Mouse (Mus musculus) 416B (cell line): Measurements from ENCODE around the gene Rcor2.

Source experiments
- DNase-seq: peaks from one replicate; pipeline ENCODE4 v3.0.0; 2011; ENCODE audit warnings: low read depth

The Rcor2 gene

GRCm38 (mm10) chr19:7294098-7294876 is 27.2 kb downstream of the Rcor2 start:
- no peak for DNase-seq

- DNase-seq: peak; percentile 70
Measured at GRCm38 (mm10) chr19:7295071-7295658, 28.0 kb downstream of the Rcor2 start.

- no peak for DNase-seq
Measured at GRCm38 (mm10) chr19:7295959-7296358, 28.8 kb downstream of the Rcor2 start.

- no peak for DNase-seq
Measured at GRCm38 (mm10) chr19:7299052-7299451, 31.9 kb downstream of the Rcor2 start.

- DNase-seq: no peak
Measured at GRCm38 (mm10) chr19:7300078-7300477, 33.0 kb downstream of the Rcor2 start.

GRCm38 (mm10) chr19:7301647-7302492 is 34.7 kb downstream of the Rcor2 start:
- no peak for DNase-seq

- peak; percentile 64 for DNase-seq
Measured at GRCm38 (mm10) chr19:7302493-7302797, 35.3 kb downstream of the Rcor2 start.

- no peak for DNase-seq
Measured at GRCm38 (mm10) chr19:7303796-7304195, 36.7 kb downstream of the Rcor2 start.

GRCm38 (mm10) chr19:7304801-7305200 is 37.7 kb downstream of the Rcor2 start:
- no peak for DNase-seq

- no peak for DNase-seq
Measured at GRCm38 (mm10) chr19:7305380-7306310, 38.5 kb downstream of the Rcor2 start.

GRCm38 (mm10) chr19:7306968-7307367 is 39.8 kb downstream of the Rcor2 start:
- peak; percentile 90 for DNase-seq

GRCm38 (mm10) chr19:7307995-7308770 is 41.1 kb downstream of the Rcor2 start:
- DNase-seq: no peak

- no peak for DNase-seq
Measured at GRCm38 (mm10) chr19:7309738-7310330, 42.7 kb downstream of the Rcor2 start.

- no peak for DNase-seq
Measured at GRCm38 (mm10) chr19:7310704-7311103, 43.6 kb downstream of the Rcor2 start.

- DNase-seq: no peak
Measured at GRCm38 (mm10) chr19:7311306-7311705, 44.2 kb downstream of the Rcor2 start.

- DNase-seq: no peak
Measured at GRCm38 (mm10) chr19:7313660-7314059, 46.5 kb downstream of the Rcor2 start.

- peak; percentile 64 for DNase-seq
Measured at GRCm38 (mm10) chr19:7314976-7315586, 48.0 kb downstream of the Rcor2 start.

- DNase-seq: peak; percentile 29
Measured at GRCm38 (mm10) chr19:7315587-7315984, 48.5 kb downstream of the Rcor2 start.

- no peak for DNase-seq
Measured at GRCm38 (mm10) chr19:7316822-7317221, 49.7 kb downstream of the Rcor2 start.

- no peak for DNase-seq
Measured at GRCm38 (mm10) chr19:7317716-7318115, 50.6 kb downstream of the Rcor2 start.
